Mouse (Mus musculus) liver, embryonic 14.5 days (tissue): ENCODE data around the gene Zbtb39.

Source experiments
- CTCF ChIP-seq: IDR thresholded peaks from 2 replicates; pipeline ENCODE4 v1.5.1; 2016; ENCODE audit warnings: antibody characterized with exemption, low read depth, control low read depth
- EP300 ChIP-seq: IDR thresholded peaks from 2 replicates; pipeline ENCODE4 v1.6.1; 2016; ENCODE audit warnings: antibody characterized with exemption, low read depth

GRCm38 (mm10) chr10:127694636-127695035, 44.7 kb upstream of the Zbtb39 start:
- TF ChIP-seq CTCF (peak; percentile 69), EP300 (no peak)
